Mouse (Mus musculus) lung, embryonic 15.5 days (tissue): Measurements from ENCODE around the gene Sema6b. TPM values are rescaled to one million over a fixed set of nuclear protein-coding genes. Genes with fewer than 3 reads are reported as not detected.

Experiments
- ATAC-seq: fragments of 200-750 bp; cut with Nextera tagmentation; 2 replicates; pipeline ENCODE4 v1.8.0; 2017; ENCODE audit warnings: moderate number of reproducible peaks, borderline replicate concordance; ENCODE audit not compliant: low FRiP score, low TSS enrichment; ENCODE audit errors: extremely low read depth
- H3K27ac ChIP-seq: fragments of 300-500 bp; sonication (generic); 2 replicates; pipeline ENCODE4 v1.5.1; 2015; ENCODE audit warnings: moderate library complexity, mild to moderate bottlenecking, inconsistent platforms
- H3K27me3 ChIP-seq: fragments of 300-500 bp; sonication (generic); 2 replicates; pipeline ENCODE4 v1.6.1; 2015; ENCODE audit warnings: inconsistent platforms
- H3K36me3 ChIP-seq: fragments of 300-500 bp; sonication (generic); 2 replicates; pipeline ENCODE4 v1.6.1; 2015; ENCODE audit warnings: inconsistent platforms
- H3K4me1 ChIP-seq: fragments of 300-500 bp; sonication (generic); 2 replicates; pipeline ENCODE4 v1.6.1; 2015; ENCODE audit warnings: inconsistent platforms
- H3K4me2 ChIP-seq: fragments of 300-500 bp; sonication (generic); 2 replicates; pipeline ENCODE4 v1.6.1; 2015; ENCODE audit warnings: inconsistent platforms, mild to moderate bottlenecking, moderate library complexity
- H3K4me3 ChIP-seq: fragments of 300-500 bp; sonication (generic); 2 replicates; pipeline ENCODE4 v1.5.1; 2015; ENCODE audit warnings: mild to moderate bottlenecking, inconsistent platforms
- H3K9ac ChIP-seq: fragments of 300-500 bp; sonication (generic); 2 replicates; pipeline ENCODE4 v1.6.1; 2015; ENCODE audit warnings: inconsistent platforms
- H3K9me3 ChIP-seq: fragments of 300-500 bp; sonication (generic); 2 replicates; pipeline ENCODE4 v1.6.1; 2016; ENCODE audit warnings: inconsistent platforms
- WGBS: fragments of 180-500 bp; shearing (Covaris S2); methylation state at CpG from one replicate; pipeline ENCODE4 v1.1.7; 2015; 5-methylcytosine and 5-hydroxymethylcytosine counted together
- microRNA-seq: library from miRNA; unstranded; fragments of <30 nt; microRNA quantifications from one replicate; pipeline ENCODE4, GENCODE M21; 2016
- polyA plus RNA-seq: library from polyadenylated mRNA; unstranded; fragments of >200 nt; fragmentation: Nextera tagmentation; extraction: Ambion mirVana; gene quantifications from 2 replicates; pipeline ENCODE4 v1.2.1, GENCODE M21; 2015

The Sema6b gene
- polyA plus RNA-seq, 1 experiment from 2014 or later, result 2.1 TPM

- Histone ChIP-seq H3K9ac (peak within 1 kb of the TSS; percentile 70), H3K9me3 (no peaks in the 10 kb centered on the region), H3K4me3 (peak within 1 kb of the TSS; percentile 82), H3K27me3 (no peaks in the 10 kb centered on the region), H3K27ac (peak within 1 kb of the TSS; percentile 98), H3K36me3 (peaks cover 32% of the 10 kb centered on the region), H3K4me2 (peak within 1 kb of the TSS; percentile 74), H3K4me1 (peaks cover 16% of the 10 kb centered on the region)
- 1% methylated on average over 35 of the region's 35 CpGs for WGBS
- ATAC-seq, result peak; percentile 44
These were observed 65.3 kb downstream of the Sema6b start, which contains the start of gene Ubxn6 for GRCm38 (mm10) chr17:56074827-56075208. Gene Ubxn6, minus strand, starts transcription at chr17:56075028.

- peak; percentile 37 for ATAC-seq
- Histone ChIP-seq H3K27ac (peak overlapping the region; percentile 98), H3K4me2 (peak overlapping the region; percentile 74), H3K36me3 (peaks cover 37% of the 10 kb centered on the region), H3K4me3 (peak overlapping the region; percentile 82), H3K9me3 (no peaks in the 10 kb centered on the region), H3K27me3 (no peaks in the 10 kb centered on the region), H3K9ac (peak overlapping the region; percentile 70), H3K4me1 (peaks cover 16% of the 10 kb centered on the region)
- WGBS, result 7% methylated on average over 22 of the region's 22 CpGs
These were observed 65.9 kb downstream of the Sema6b start for GRCm38 (mm10) chr17:56074097-56074826.

Small RNA genes within 50 kb of the gene (microRNA-seq; reads per million reads assigned to microRNA genes)
- gene Gm44397, result not detected

Other genes with a start within 250 kb of the Sema6b start
- 12.2 and 13.4 TPM in 2 replicates for gene Zfp959, start 248.2 kb downstream of the Sema6b start, polyA plus RNA-seq
- gene Zfp119b, start 190.8 kb downstream of the Sema6b start, polyA plus RNA-seq, result 6.7 and 6.8 TPM in 2 replicates
- gene Ebi3, start 187.7 kb downstream of the Sema6b start, polyA plus RNA-seq, result 1.4 and 2.1 TPM in 2 replicates
- 26.4 and 28.3 TPM in 2 replicates for gene Yju2, start 181.2 kb downstream of the Sema6b start, polyA plus RNA-seq
- gene Shd, start 169.9 kb downstream of the Sema6b start, polyA plus RNA-seq, result 6.7 and 8.3 TPM in 2 replicates
- 7.7 and 8.1 TPM in 2 replicates for gene Fsd1, start 153.8 kb downstream of the Sema6b start, polyA plus RNA-seq
- gene Stap2, start 134.8 kb downstream of the Sema6b start, polyA plus RNA-seq, result 17.4 and 18.3 TPM in 2 replicates
- 103 and 116 TPM in 2 replicates for gene Mpnd, start 134.6 kb downstream of the Sema6b start, polyA plus RNA-seq
- gene Sh3gl1, start 103.7 kb downstream of the Sema6b start, polyA plus RNA-seq, result 169 and 174 TPM in 2 replicates
- gene Chaf1a, start 99.9 kb downstream of the Sema6b start, polyA plus RNA-seq, result 31.4 and 32.4 TPM in 2 replicates
- gene Ubxn6, start 65.3 kb downstream of the Sema6b start, polyA plus RNA-seq, result 37.5 and 41.3 TPM in 2 replicates
- 111 and 119 TPM in 2 replicates for gene Hdgfl2, start 60.7 kb downstream of the Sema6b start, polyA plus RNA-seq
- 0.10 and 0.19 TPM in 2 replicates for gene Plin4, start 30.5 kb downstream of the Sema6b start, polyA plus RNA-seq
- gene Plin5, start 22.7 kb downstream of the Sema6b start, polyA plus RNA-seq, result 0.95 and 1.2 TPM in 2 replicates
- gene Lrg1, start 18.3 kb downstream of the Sema6b start, polyA plus RNA-seq, result 0.55 TPM in 2 replicates
- 15.3 and 18.3 TPM in 2 replicates for gene Tnfaip8l1, start 22.1 kb upstream of the Sema6b start, polyA plus RNA-seq
- 103 TPM in 2 replicates for gene Mydgf, start 43.6 kb upstream of the Sema6b start, polyA plus RNA-seq
- gene Dpp9, start 78.6 kb upstream of the Sema6b start, polyA plus RNA-seq, result 37.1 and 37.6 TPM in 2 replicates
- 11.7 and 13.3 TPM in 2 replicates for gene Fem1a, start 116.5 kb upstream of the Sema6b start, polyA plus RNA-seq
- gene Ticam1, start 136.4 kb upstream of the Sema6b start, polyA plus RNA-seq, result 4.2 and 4.6 TPM in 2 replicates
- gene Plin3, start 152.5 kb upstream of the Sema6b start, polyA plus RNA-seq, result 82.4 and 82.5 TPM in 2 replicates
- gene Arrdc5, start 159.9 kb upstream of the Sema6b start, polyA plus RNA-seq, result not detected in 2 replicates
- 148 and 150 TPM in 2 replicates for gene Uhrf1, start 163.0 kb upstream of the Sema6b start, polyA plus RNA-seq
- gene Kdm4b, start 185.7 kb upstream of the Sema6b start, polyA plus RNA-seq, result 33.4 and 33.7 TPM in 2 replicates